Mouse (Mus musculus) liver, embryonic 11.5 days (tissue): ENCODE measurements around the gene Grik1. TPM values are rescaled to one million over a fixed set of nuclear protein-coding genes. Genes with fewer than 3 reads are reported as not detected.

Source experiments
- polyA plus RNA-seq: library from polyadenylated mRNA; unstranded; fragments of >200 nt; fragmentation: Nextera tagmentation; extraction: Ambion mirVana; gene quantifications from 2 replicates; pipeline ENCODE4 v1.2.1, GENCODE M21; 2014

Gene Grik1
- polyA plus RNA-seq, 1 experiment from 2014 or later: 0.33 TPM

Other genes starting within 250 kb of the Grik1 start
- not detected in 2 replicates for gene Cldn17, start 216.7 kb upstream of the Grik1 start, polyA plus RNA-seq